Mouse (Mus musculus): ENCODE measurements at regions not wholly inside any gene's neighbourhood (a gene's known extent, or its start where the extent isn't known, plus 50 kb on each side); places are given as distances from the start of the nearest gene placed in this dataset.

- no peak for DNase-seq (ENCODE audit: low spot score)
These were observed 354.6 kb downstream of the Osr1 start for GRCm38 (mm10) chr12:9924561-9924960.

GRCm38 (mm10) chr12:9934158-9934557 lies 364.2 kb downstream of the Osr1 start:
- DNase-seq (ENCODE audit: low spot score) = no peak

- DNase-seq (ENCODE audit: low spot score) = no peak
These were observed 371.4 kb downstream of the Osr1 start for GRCm38 (mm10) chr12:9941357-9941756.

GRCm38 (mm10) chr12:9941823-9942222 lies 371.9 kb downstream of the Osr1 start:
- DNase-seq (ENCODE audit: low spot score) = no peak

GRCm38 (mm10) chr12:9948784-9949183 lies 378.9 kb downstream of the Osr1 start:
- DNase-seq (ENCODE audit: low spot score) = no peak

GRCm38 (mm10) chr12:9952372-9952771 lies 382.5 kb downstream of the Osr1 start:
- DNase-seq (ENCODE audit: low spot score) = no peak

- DNase-seq (ENCODE audit: low spot score) = no peak
These were observed 384.4 kb downstream of the Osr1 start for GRCm38 (mm10) chr12:9954178-9954888.

- DNase-seq (ENCODE audit: low spot score) = no peak
These were observed 399.5 kb downstream of the Osr1 start for GRCm38 (mm10) chr12:9969390-9969789.

GRCm38 (mm10) chr12:9970771-9971170 lies 399.0 kb upstream of the Nt5c1b start:
- no peak for DNase-seq (ENCODE audit: low spot score)

- DNase-seq (ENCODE audit: low spot score) = no peak
These were observed 391.2 kb upstream of the Nt5c1b start for GRCm38 (mm10) chr12:9978494-9979112.

- DNase-seq (ENCODE audit: low spot score) = no peak
These were observed 390.7 kb upstream of the Nt5c1b start for GRCm38 (mm10) chr12:9979113-9979507.

- DNase-seq (ENCODE audit: low spot score) = no peak
These were observed 378.5 kb upstream of the Nt5c1b start for GRCm38 (mm10) chr12:9991305-9991704.

- DNase-seq (ENCODE audit: low spot score) = no peak
These were observed 374.1 kb upstream of the Nt5c1b start for GRCm38 (mm10) chr12:9995670-9996069.

GRCm38 (mm10) chr12:9996455-9997189 lies 373.2 kb upstream of the Nt5c1b start:
- peak; percentile 3 for DNase-seq (ENCODE audit: low spot score)

- DNase-seq (ENCODE audit: low spot score) = peak; percentile 28
These were observed 372.6 kb upstream of the Nt5c1b start for GRCm38 (mm10) chr12:9997190-9997561.

- no peak for DNase-seq (ENCODE audit: low spot score)
These were observed 372.2 kb upstream of the Nt5c1b start for GRCm38 (mm10) chr12:9997571-9997970.

- DNase-seq (ENCODE audit: low spot score) = no peak
These were observed 369.8 kb upstream of the Nt5c1b start for GRCm38 (mm10) chr12:9999933-10000332.

GRCm38 (mm10) chr12:10008473-10008872 lies 361.3 kb upstream of the Nt5c1b start:
- DNase-seq (ENCODE audit: low spot score) = no peak

GRCm38 (mm10) chr12:10016710-10017581 lies 352.8 kb upstream of the Nt5c1b start:
- no peak for DNase-seq (ENCODE audit: low spot score)

GRCm38 (mm10) chr12:10035479-10035878 lies 334.3 kb upstream of the Nt5c1b start:
- DNase-seq (ENCODE audit: low spot score) = peak; percentile 46

- DNase-seq (ENCODE audit: low spot score) = peak; percentile 82
These were observed 307.7 kb upstream of the Nt5c1b start for GRCm38 (mm10) chr12:10062006-10062514.

GRCm38 (mm10) chr12:10078341-10078740 lies 291.4 kb upstream of the Nt5c1b start:
- no peak for DNase-seq (ENCODE audit: low spot score)
